21 mouse cellular contexts compared by ENCODE assay signal in genomic region chr19:45895726-45896125, GRCm38 (mm10).
DNase-seq lines count a peak whose midpoint lies in the region; TF ChIP-seq lines count a peak whose summit lies in the region.
"Had no signal": no experiment of that assay in that cellular context is flagged by ENCODE, and none has a peak within 500 bp of the region (broad histone marks: within the 10 kb centered on the region; RNA-seq: fewer than 3 reads in every experiment).

No protein-coding gene starts in this region.

- no peak for TF ChIP-seq POLR2A in bone marrow macrophage, adult 2 months (IDR thresholded peaks at IDR 0.05; ENCODE audit: borderline replicate concordance, low read depth, low read length)

- no peak for TF ChIP-seq CTCF in bone marrow macrophage, adult 2 months (IDR thresholded peaks at IDR 0.05; ENCODE audit: low read depth, low read length)

- peak overlapping the region; percentile 37 for H3K27ac ChIP-seq in bone marrow macrophage, adult 2 months (ENCODE audit: insufficient read depth, low read depth, low read length)
- H3K27ac ChIP-seq: embryonic facial prominence, embryonic 12.5 days; embryonic facial prominence, embryonic 15.5 days; forebrain, embryonic 15.5 days; hindbrain, embryonic 10.5 days; hindbrain, embryonic 13.5 days; intestine, embryonic 15.5 days had no signal

- H3K4me1 ChIP-seq in bone marrow macrophage, adult 2 months (ENCODE audit: control insufficient read depth, insufficient read depth, low read length), result peaks cover 10% of the 10 kb centered on the region
- H3K4me1 ChIP-seq: embryonic facial prominence, embryonic 12.5 days; embryonic facial prominence, embryonic 15.5 days; hindbrain, embryonic 10.5 days; intestine, embryonic 15.5 days had no signal

- peak; percentile 58 for DNase-seq in adrenal gland, adult 2 months
- DNase-seq in adrenal gland, postnatal 4 days (ENCODE audit: low spot score in 2 of 2), result no peak
- peak; percentile 28 for DNase-seq in adrenal gland, adult 8-10 months
- DNase-seq in adrenal gland, postnatal 14 days, result peak; percentile 17
- no peak for DNase-seq in thymus, postnatal 10 days (ENCODE audit: low spot score in 2 of 2)
- DNase-seq in gastrocnemius, adult 18-20 months (ENCODE audit: low spot score), result no peak
- DNase-seq: B cell, adult 2 months; cerebellum, adult 11 months; cerebellum, adult 2 months; cerebellum, adult 9-11 months; cerebellum, postnatal 25 days; gastrocnemius, postnatal 10 days; gastrocnemius, postnatal 36 days; kidney, adult 11 months had no signal

- no peak overlapping the region for H3K4me3 ChIP-seq in bone marrow macrophage, adult 2 months (ENCODE audit: insufficient read depth, low read length)
- H3K4me3 ChIP-seq: embryonic facial prominence, embryonic 12.5 days; embryonic facial prominence, embryonic 15.5 days; forebrain, embryonic 15.5 days; hindbrain, embryonic 10.5 days; hindbrain, embryonic 13.5 days; intestine, embryonic 15.5 days had no signal

Comparison
In these comparisons a context has a peak if more than half of its experiments do, and no peak if none do; other contexts are left out.
1. DNase-seq: peak in adrenal gland, adult 2 months (single experiment), adrenal gland, adult 8-10 months (single experiment) and adrenal gland, postnatal 14 days (single experiment); none in adrenal gland, postnatal 4 days (0 of 2), thymus, postnatal 10 days (0 of 2) and gastrocnemius, adult 18-20 months (single experiment).